Mouse (Mus musculus) kidney, adult 2 months (tissue): ENCODE data around the gene Axdnd1.

Experiments used
- CTCF ChIP-seq: fragments of 200-500 bp; conservative IDR thresholded peaks from 2 replicates; pipeline ENCODE4 v1.5.1; 2011; ENCODE audit warnings: low read depth, mild to moderate bottlenecking, control low read depth, low read length, moderate library complexity, mixed read lengths; ENCODE audit not compliant: insufficient read depth, insufficient read length
- POLR2A ChIP-seq: fragments of 200-500 bp; IDR thresholded peaks from one replicate; pipeline ENCODE4 v1.6.1; 2011; ENCODE audit warnings: low read depth, low read length, control low read depth

- TF ChIP-seq POLR2A (no peak), CTCF (no peak)
Observed at GRCm38 (mm10) chr1:156459690-156460089, 38.7 kb upstream of the Axdnd1 start.
